Mouse (Mus musculus): ENCODE measurements at regions not wholly inside any gene's neighbourhood (a gene's known extent, or its start where the extent isn't known, plus 50 kb on each side); places are given as distances from the start of the nearest gene placed in this dataset.

GRCm38 (mm10) chr3:118445360-118445759, 116.6 kb upstream of the Dpyd start:
- H3K27me3 ChIP-seq (ENCODE audit: low read depth, poor library complexity, severe bottlenecking), result no peaks in the 10 kb centered on the region
- no peaks in the 10 kb centered on the region for H3K36me3 ChIP-seq
- no peak overlapping the region for H3K4me3 ChIP-seq
- DNase-seq (ENCODE audit: low spot score), result no peak
- no peak overlapping the region for H3K27ac ChIP-seq (replicated peaks)
- no peaks in the 10 kb centered on the region for H3K9me3 ChIP-seq (replicated peaks)
- 87% methylated on average over 4 of the region's 4 CpGs for WGBS
- no peaks in the 10 kb centered on the region; the same call in 1 of the 2 replicates for H3K4me1 ChIP-seq

GRCm38 (mm10) chr3:118459636-118460035, 102.3 kb upstream of the Dpyd start:
- H3K4me3 ChIP-seq, result no peak overlapping the region
- no peaks in the 10 kb centered on the region for H3K27me3 ChIP-seq (ENCODE audit: low read depth, poor library complexity, severe bottlenecking)
- H3K9me3 ChIP-seq (replicated peaks), result no peaks in the 10 kb centered on the region
- DNase-seq (ENCODE audit: low spot score), result no peak
- no peaks in the 10 kb centered on the region for H3K36me3 ChIP-seq
- 84% methylated on average over 2 of the region's 2 CpGs for WGBS
- no peak overlapping the region for H3K27ac ChIP-seq (replicated peaks)
- no peaks in the 10 kb centered on the region for H3K4me1 ChIP-seq

- no peaks in the 10 kb centered on the region for H3K9me3 ChIP-seq (replicated peaks)
- 91% methylated on average over 2 of the region's 2 CpGs for WGBS
- no peaks in the 10 kb centered on the region for H3K27me3 ChIP-seq (ENCODE audit: low read depth, poor library complexity, severe bottlenecking)
- H3K27ac ChIP-seq (replicated peaks), result no peak overlapping the region
- H3K4me1 ChIP-seq, result peaks cover 3% of the 10 kb centered on the region; the same call in 1 of the 2 replicates
- DNase-seq (ENCODE audit: low spot score), result no peak
- no peak overlapping the region for H3K4me3 ChIP-seq
- H3K36me3 ChIP-seq, result no peaks in the 10 kb centered on the region
These were observed 96.3 kb upstream of the Dpyd start for GRCm38 (mm10) chr3:118465611-118466010.

- Histone ChIP-seq H3K27ac (replicated peaks) (no peak overlapping the region), H3K27me3 (ENCODE audit: low read depth, poor library complexity, severe bottlenecking) (no peaks in the 10 kb centered on the region), H3K4me3 (no peak overlapping the region), H3K9me3 (replicated peaks) (no peaks in the 10 kb centered on the region), H3K36me3 (no peaks in the 10 kb centered on the region), H3K4me1 (peaks cover 10% of the 10 kb centered on the region)
- 88% methylated on average over 10 of the region's 10 CpGs for WGBS
- no peak for DNase-seq (ENCODE audit: low spot score)
These were observed 89.6 kb upstream of the Dpyd start for GRCm38 (mm10) chr3:118472215-118472799.

- 90% methylated on average over 8 of the region's 8 CpGs for WGBS
- Histone ChIP-seq H3K36me3 (no peaks in the 10 kb centered on the region), H3K4me1 (peaks cover 4% of the 10 kb centered on the region; the same call in 1 of the 2 replicates), H3K27me3 (ENCODE audit: low read depth, poor library complexity, severe bottlenecking) (no peaks in the 10 kb centered on the region), H3K4me3 (no peak overlapping the region), H3K9me3 (replicated peaks) (no peaks in the 10 kb centered on the region), H3K27ac (replicated peaks) (no peak overlapping the region)
- no peak for DNase-seq (ENCODE audit: low spot score)
These were observed 83.9 kb upstream of the Dpyd start for GRCm38 (mm10) chr3:118478065-118478464.

GRCm38 (mm10) chr3:118480515-118481248, 81.2 kb upstream of the Dpyd start:
- 80% methylated on average over 8 of the region's 8 CpGs for WGBS

GRCm38 (mm10) chr3:118485966-118486365, 76.0 kb upstream of the Dpyd start:
- Histone ChIP-seq H3K27me3 (ENCODE audit: low read depth, poor library complexity, severe bottlenecking) (no peaks in the 10 kb centered on the region), H3K36me3 (no peaks in the 10 kb centered on the region), H3K27ac (replicated peaks) (no peak overlapping the region), H3K4me3 (no peak overlapping the region), H3K4me1 (peaks cover 4% of the 10 kb centered on the region; the same call in 1 of the 2 replicates), H3K9me3 (replicated peaks) (no peaks in the 10 kb centered on the region)
- DNase-seq (ENCODE audit: low spot score), result no peak
- 57% methylated on average over 2 of the region's 2 CpGs for WGBS

More at GRCm38 (mm10) chr3:118480515-118481248, 81.2 kb upstream of the Dpyd start:
- Histone ChIP-seq H3K4me3 (no peak overlapping the region), H3K9me3 (replicated peaks) (no peaks in the 10 kb centered on the region), H3K36me3 (no peaks in the 10 kb centered on the region), H3K4me1 (peaks cover 4% of the 10 kb centered on the region; the same call in 1 of the 2 replicates), H3K27ac (replicated peaks) (no peak overlapping the region), H3K27me3 (ENCODE audit: low read depth, poor library complexity, severe bottlenecking) (no peaks in the 10 kb centered on the region)
- no peak for DNase-seq (ENCODE audit: low spot score)

GRCm38 (mm10) chr3:118487408-118487807, 74.5 kb upstream of the Dpyd start:
- H3K4me1 ChIP-seq, result peaks cover 2% of the 10 kb centered on the region; the same call in 1 of the 2 replicates

GRCm38 (mm10) chr3:118491101-118491500, 70.8 kb upstream of the Dpyd start:
- H3K4me1 ChIP-seq, result peaks cover 6% of the 10 kb centered on the region
- no peaks in the 10 kb centered on the region for H3K9me3 ChIP-seq (replicated peaks)
- H3K4me3 ChIP-seq, result no peak overlapping the region
- WGBS, result 93% methylated on average over 1 of the region's 1 CpGs
- DNase-seq (ENCODE audit: low spot score), result no peak
- no peaks in the 10 kb centered on the region for H3K27me3 ChIP-seq (ENCODE audit: low read depth, poor library complexity, severe bottlenecking)
- H3K27ac ChIP-seq (replicated peaks), result no peak overlapping the region
- no peaks in the 10 kb centered on the region for H3K36me3 ChIP-seq

More at GRCm38 (mm10) chr3:118487408-118487807, 74.5 kb upstream of the Dpyd start:
- 73% methylated on average over 8 of the region's 8 CpGs for WGBS
- no peaks in the 10 kb centered on the region for H3K9me3 ChIP-seq (replicated peaks)
- no peaks in the 10 kb centered on the region for H3K36me3 ChIP-seq
- no peak overlapping the region for H3K4me3 ChIP-seq
- no peak for DNase-seq (ENCODE audit: low spot score)
- H3K27ac ChIP-seq (replicated peaks), result no peak overlapping the region
- no peaks in the 10 kb centered on the region for H3K27me3 ChIP-seq (ENCODE audit: low read depth, poor library complexity, severe bottlenecking)

GRCm38 (mm10) chr3:118491871-118492270, 70.1 kb upstream of the Dpyd start:
- no peak overlapping the region for H3K27ac ChIP-seq (replicated peaks)
- peaks cover 6% of the 10 kb centered on the region for H3K4me1 ChIP-seq
- H3K9me3 ChIP-seq (replicated peaks), result no peaks in the 10 kb centered on the region
- H3K27me3 ChIP-seq (ENCODE audit: low read depth, poor library complexity, severe bottlenecking), result no peaks in the 10 kb centered on the region
- 93% methylated on average over 5 of the region's 5 CpGs for WGBS
- no peak overlapping the region for H3K4me3 ChIP-seq
- no peak for DNase-seq (ENCODE audit: low spot score)
- H3K36me3 ChIP-seq, result no peaks in the 10 kb centered on the region

- peaks cover 6% of the 10 kb centered on the region for H3K4me1 ChIP-seq
- 83% methylated on average over 1 of the region's 1 CpGs for WGBS
- no peaks in the 10 kb centered on the region for H3K27me3 ChIP-seq (ENCODE audit: low read depth, poor library complexity, severe bottlenecking)
These were observed 67.3 kb upstream of the Dpyd start for GRCm38 (mm10) chr3:118494611-118495010.

GRCm38 (mm10) chr3:118500234-118500633, 61.7 kb upstream of the Dpyd start:
- WGBS, result 16% methylated on average over 4 of the region's 4 CpGs
- DNase-seq (ENCODE audit: low spot score), result peak; percentile 52

More at GRCm38 (mm10) chr3:118494611-118495010, 67.3 kb upstream of the Dpyd start:
- Histone ChIP-seq H3K9me3 (replicated peaks) (no peaks in the 10 kb centered on the region), H3K36me3 (no peaks in the 10 kb centered on the region), H3K4me3 (no peak overlapping the region), H3K27ac (replicated peaks) (no peak overlapping the region)
- no peak for DNase-seq (ENCODE audit: low spot score)

GRCm38 (mm10) chr3:118507582-118508237, 54.2 kb upstream of the Dpyd start:
- no peak for DNase-seq (ENCODE audit: low spot score)
- whole genome bisulfite sequencing, result 81% methylated on average over 7 of the region's 7 CpGs
- Histone ChIP-seq H3K36me3 (no peaks in the 10 kb centered on the region), H3K4me1 (peaks cover 7% of the 10 kb centered on the region; the same call in 1 of the 2 replicates), H3K4me3 (no peak overlapping the region), H3K9me3 (replicated peaks) (no peaks in the 10 kb centered on the region), H3K27ac (replicated peaks) (no peak overlapping the region), H3K27me3 (ENCODE audit: low read depth, poor library complexity, severe bottlenecking) (no peaks in the 10 kb centered on the region)

More at GRCm38 (mm10) chr3:118500234-118500633, 61.7 kb upstream of the Dpyd start:
- Histone ChIP-seq H3K4me3 (no peak overlapping the region), H3K4me1 (peaks cover 8% of the 10 kb centered on the region), H3K27me3 (ENCODE audit: low read depth, poor library complexity, severe bottlenecking) (no peaks in the 10 kb centered on the region), H3K36me3 (no peaks in the 10 kb centered on the region), H3K9me3 (replicated peaks) (no peaks in the 10 kb centered on the region), H3K27ac (replicated peaks) (no peak overlapping the region)

Measured in midbrain, embryonic 10.5 days (tissue).